Mouse (Mus musculus) lung, embryonic 14.5 days (tissue): ENCODE measurements around the gene Sar1b. TPM values are rescaled to one million over a fixed set of nuclear protein-coding genes. Genes with fewer than 3 reads are reported as not detected.
"Not testable (repeated sequence)": the region's sequence is repeated elsewhere in the genome, so short reads cannot be mapped to it uniquely, and the experiment has no call there.

Experiments
- ATAC-seq: fragments of 200-750 bp; cut with Nextera tagmentation; 2 replicates; pipeline ENCODE4 v1.8.0; 2017; ENCODE audit warnings: mild to moderate bottlenecking, moderate TSS enrichment, moderate library complexity; ENCODE audit not compliant: insufficient read depth
- DNase-seq: peaks from one replicate; pipeline ENCODE4 v3.0.0-alpha.2; 2015
- H3K27ac ChIP-seq: fragments of 300-500 bp; sonication (generic); 2 replicates; pipeline ENCODE4 v1.5.1; 2014; ENCODE audit warnings: low read depth, mild to moderate bottlenecking, moderate library complexity
- H3K27me3 ChIP-seq: fragments of 300-500 bp; sonication (generic); 2 replicates; pipeline ENCODE4 v1.6.1; 2014; ENCODE audit warnings: low read length, control low read depth; ENCODE audit not compliant: insufficient read depth
- H3K36me3 ChIP-seq: fragments of 300-500 bp; sonication (generic); 2 replicates; pipeline ENCODE4 v1.6.1; 2014; ENCODE audit warnings: control low read depth; ENCODE audit not compliant: insufficient read depth
- H3K4me1 ChIP-seq: fragments of 300-500 bp; sonication (generic); 2 replicates; pipeline ENCODE4 v1.6.1; 2014; ENCODE audit warnings: antibody characterized with exemption, control low read depth; ENCODE audit not compliant: insufficient read depth
- H3K4me2 ChIP-seq: fragments of 300-500 bp; sonication (generic); 2 replicates; pipeline ENCODE4 v1.6.1; 2014; ENCODE audit warnings: mild to moderate bottlenecking
- H3K4me3 ChIP-seq: fragments of 300-500 bp; sonication (generic); 2 replicates; pipeline ENCODE4 v1.5.1; 2014; ENCODE audit warnings: low read depth, low read length
- H3K9ac ChIP-seq: fragments of 300-500 bp; sonication (generic); 2 replicates; pipeline ENCODE4 v1.6.1; 2014
- H3K9me3 ChIP-seq: fragments of 300-500 bp; sonication (generic); 2 replicates; pipeline ENCODE4 v1.6.1; 2016; ENCODE audit warnings: low read depth, low read length, control low read depth
- CTCF ChIP-seq: IDR thresholded peaks from 2 replicates; pipeline ENCODE4 v1.5.1; 2016; ENCODE audit warnings: antibody characterized with exemption, low read depth
- WGBS: fragments of 180-500 bp; shearing (Covaris S2); extraction: QIAGEN DNeasy Blood & Tissue Kit; methylation state at CpG from one replicate; pipeline ENCODE4 v1.1.7; 2014; 5-methylcytosine and 5-hydroxymethylcytosine counted together
- polyA plus RNA-seq: library from polyadenylated mRNA; unstranded; fragments of >200 nt; fragmentation: Nextera tagmentation; extraction: Ambion mirVana; gene quantifications from 2 replicates; pipeline ENCODE4 v1.2.1, GENCODE M21; 2014

The Sar1b gene
- polyA plus RNA-seq: 105 and 109 TPM in 2 replicates

DNA sequence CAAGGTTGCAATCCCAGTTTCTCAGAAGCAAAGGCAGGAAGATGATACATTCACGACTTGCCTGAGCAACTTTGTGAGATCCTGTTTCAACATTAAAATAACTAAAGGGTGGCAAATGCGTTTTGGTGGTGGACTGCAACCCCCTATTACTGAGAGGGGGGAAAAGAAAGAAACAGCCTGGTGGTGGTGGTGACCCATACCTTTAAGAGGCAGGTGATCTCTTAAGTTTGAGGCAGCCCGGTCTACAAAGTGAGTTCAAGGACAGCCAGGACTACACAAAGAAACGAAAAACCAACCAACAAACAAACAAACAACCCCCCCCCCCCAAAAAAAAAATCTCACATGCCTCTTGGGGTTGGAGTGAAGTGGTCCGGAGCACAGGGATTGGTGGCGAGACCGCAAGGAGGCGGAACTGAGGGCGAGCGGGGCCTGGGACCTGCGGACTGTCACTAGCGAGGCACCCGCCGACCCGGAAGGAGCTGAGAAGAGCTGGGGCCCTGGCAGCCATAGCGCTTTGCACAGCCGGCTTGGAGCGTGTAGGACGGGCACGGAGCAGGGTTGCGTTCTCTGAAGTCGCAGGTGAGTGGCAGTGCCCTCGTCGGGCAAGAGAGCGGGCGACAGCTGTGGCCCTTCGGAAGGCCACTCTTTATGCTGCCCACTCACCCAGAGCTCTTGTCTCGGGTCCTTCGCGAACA lies at the start of gene Sar1b, which contains the start of gene Sec24a:
Gene Sar1b (plus strand): TSS at position 475 of the 695 bp plus-strand sequence.
Gene Sec24a (minus strand): TSS at position 422 of the 695 bp plus-strand sequence.
- TF ChIP-seq CTCF: peak; percentile 45
- H3K27ac ChIP-seq: no peak within 1 kb of the TSS
- ATAC-seq (peak; percentile 97), DNase-seq (peak; percentile 87)
- WGBS: under 1% methylated on average over 30 of the region's 30 CpGs
- H3K36me3 ChIP-seq: no peaks in the 10 kb centered on the region
- no peaks in the 10 kb centered on the region for H3K27me3 ChIP-seq
- peak within 1 kb of the TSS; percentile 92 for H3K4me2 ChIP-seq
- peaks cover 3% of the 10 kb centered on the region; the same call in 1 of the 2 replicates for H3K4me1 ChIP-seq
- peak within 1 kb of the TSS; percentile 87 for H3K9ac ChIP-seq
- no peaks in the 10 kb centered on the region for H3K9me3 ChIP-seq
- peak within 1 kb of the TSS; percentile 95 for H3K4me3 ChIP-seq

DNA sequence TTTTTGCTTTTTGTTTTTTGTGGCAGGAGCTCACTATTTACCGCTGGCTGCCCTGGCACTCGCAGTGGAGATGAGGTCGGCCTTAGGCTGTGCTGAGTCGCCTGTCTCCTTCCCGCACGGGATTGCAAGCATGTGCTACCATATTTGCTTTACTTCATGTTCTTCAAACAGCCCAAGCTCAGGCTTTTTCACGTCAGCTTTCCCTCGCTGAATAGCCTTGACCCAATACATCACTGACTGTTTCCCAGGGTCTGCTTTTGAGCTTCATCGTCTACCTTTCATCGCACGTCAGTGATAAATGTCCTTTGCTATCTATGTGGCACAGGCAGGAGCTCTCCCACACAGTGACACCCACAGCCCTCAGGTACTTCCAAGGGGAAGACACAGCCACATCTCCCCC lies 42.4 kb upstream of the Sar1b start:
- Histone ChIP-seq H3K36me3 (peaks cover 84% of the 10 kb centered on the region), H3K4me2 (no peak overlapping the region)

DNA sequence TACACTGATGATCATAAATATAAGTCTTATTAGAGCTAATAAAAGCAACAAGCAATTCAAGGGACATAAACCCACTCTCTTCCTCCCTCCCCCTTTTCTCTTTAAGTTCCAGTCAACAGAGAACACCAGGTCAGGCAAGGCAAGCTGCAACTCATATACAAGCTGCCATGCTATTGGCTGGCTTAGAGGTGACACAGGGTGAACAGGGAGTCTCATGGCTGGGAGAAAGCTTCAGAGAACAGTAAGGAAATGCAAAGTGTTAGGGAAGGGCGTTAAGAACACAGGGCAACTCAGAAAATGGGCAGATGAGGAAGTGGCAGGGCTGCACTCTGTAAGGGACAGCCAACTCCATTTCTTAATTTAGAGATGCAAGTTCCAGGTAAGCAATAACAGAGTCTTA lies 30.6 kb upstream of the Sar1b start:
- no peak for TF ChIP-seq CTCF
- Histone ChIP-seq H3K4me3 (no peak overlapping the region), H3K4me2 (no peak overlapping the region), H3K9ac (no peak overlapping the region), H3K36me3 (peaks cover 55% of the 10 kb centered on the region), H3K9me3 (no peaks in the 10 kb centered on the region), H3K27me3 (no peaks in the 10 kb centered on the region), H3K4me1 (no peaks in the 10 kb centered on the region), H3K27ac (no peak overlapping the region)
- DNase-seq (no peak), ATAC-seq (no peak)
- WGBS: 70% methylated on average over 1 of the region's 1 CpGs

More for the DNA sequence above, 42.4 kb upstream of the Sar1b start:
- H3K9ac ChIP-seq: no peak overlapping the region
- no peak for ATAC-seq
- H3K27me3 ChIP-seq: no peaks in the 10 kb centered on the region
- no peaks in the 10 kb centered on the region for H3K4me1 ChIP-seq
- WGBS: 89% methylated on average over 11 of the region's 11 CpGs
- H3K9me3 ChIP-seq: no peaks in the 10 kb centered on the region
- no peak for TF ChIP-seq CTCF
- no peak overlapping the region for H3K27ac ChIP-seq
- H3K4me3 ChIP-seq: no peak overlapping the region
- DNase-seq: no peak

DNA sequence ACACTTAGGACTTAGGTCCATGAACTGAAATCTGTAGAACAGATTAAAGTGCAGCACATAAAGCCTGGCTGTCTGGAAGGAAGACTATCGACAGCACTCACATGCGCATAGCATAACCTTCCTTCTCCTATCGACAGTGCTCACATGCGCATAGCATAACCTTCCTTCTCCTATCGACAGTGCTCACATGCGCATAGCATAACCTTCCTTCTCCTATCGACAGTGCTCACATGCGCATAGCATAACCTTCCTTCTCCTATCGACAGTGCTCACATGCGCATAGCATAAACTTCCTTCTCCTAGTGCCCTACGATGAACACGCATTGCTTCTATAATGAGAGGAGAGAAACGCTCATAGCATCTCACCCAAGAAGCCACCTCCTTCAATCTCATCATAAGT lies 29.3 kb upstream of the Sar1b start:
- ATAC-seq, H3K27me3 ChIP-seq, H3K4me2 ChIP-seq, H3K27ac ChIP-seq, H3K4me3 ChIP-seq, DNase-seq, H3K9me3 ChIP-seq, H3K4me1 ChIP-seq, H3K9ac ChIP-seq: not testable (repeated sequence)
- H3K36me3 ChIP-seq: peaks cover 50% of the 10 kb centered on the region
- 95% methylated on average over 12 of the region's 13 CpGs for WGBS

DNA sequence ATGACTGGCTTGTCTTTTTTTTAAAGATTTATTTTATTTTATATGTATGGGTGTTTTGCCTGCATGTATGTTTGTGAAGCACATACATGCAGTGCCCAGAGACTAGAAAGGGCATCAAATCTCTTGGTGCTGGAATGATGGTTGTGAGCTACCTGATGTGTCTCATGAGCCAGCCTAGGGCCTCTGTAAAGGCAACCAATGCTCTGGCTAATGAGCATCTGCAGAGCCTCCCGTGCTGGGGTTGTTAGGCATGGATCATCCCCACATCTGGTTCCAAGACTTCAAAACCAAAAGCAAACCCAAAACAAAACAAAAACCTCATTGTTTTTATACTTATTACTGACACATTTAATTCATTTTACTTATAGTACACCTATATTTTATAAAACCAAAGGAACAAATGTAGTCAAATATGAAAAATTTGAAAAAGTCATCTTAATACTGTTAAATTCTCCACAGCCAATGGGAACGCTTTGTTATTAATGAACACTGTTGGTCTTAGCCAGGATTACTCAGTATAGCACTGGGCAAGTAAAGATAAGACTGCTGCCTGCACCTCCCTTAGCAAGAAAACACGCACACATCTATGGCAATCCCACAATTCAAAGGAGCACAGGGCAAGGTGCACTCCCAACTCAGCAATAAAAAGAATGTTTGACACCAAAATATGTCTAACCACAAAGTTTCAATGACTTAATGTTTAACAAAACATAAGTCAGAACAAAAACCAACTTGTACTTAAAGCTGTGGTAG lies 24.7 kb upstream of the Sar1b start:
- peaks cover 52% of the 10 kb centered on the region for H3K36me3 ChIP-seq

GRCm38 (mm10) chr11:51740701-51741100 lies 22.8 kb upstream of the Sar1b start:
- WGBS: 91% methylated on average over 3 of the region's 3 CpGs
- peaks cover 52% of the 10 kb centered on the region for H3K36me3 ChIP-seq

More for the DNA sequence above, 24.7 kb upstream of the Sar1b start:
- no peak for ATAC-seq
- no peak for DNase-seq
- WGBS: 89% methylated on average over 3 of the region's 3 CpGs
- Histone ChIP-seq H3K4me3 (no peak overlapping the region), H3K4me1 (no peaks in the 10 kb centered on the region), H3K9ac (no peak overlapping the region), H3K27me3 (no peaks in the 10 kb centered on the region), H3K9me3 (no peaks in the 10 kb centered on the region), H3K27ac (no peak overlapping the region), H3K4me2 (no peak overlapping the region)
- no peak for TF ChIP-seq CTCF

DNA sequence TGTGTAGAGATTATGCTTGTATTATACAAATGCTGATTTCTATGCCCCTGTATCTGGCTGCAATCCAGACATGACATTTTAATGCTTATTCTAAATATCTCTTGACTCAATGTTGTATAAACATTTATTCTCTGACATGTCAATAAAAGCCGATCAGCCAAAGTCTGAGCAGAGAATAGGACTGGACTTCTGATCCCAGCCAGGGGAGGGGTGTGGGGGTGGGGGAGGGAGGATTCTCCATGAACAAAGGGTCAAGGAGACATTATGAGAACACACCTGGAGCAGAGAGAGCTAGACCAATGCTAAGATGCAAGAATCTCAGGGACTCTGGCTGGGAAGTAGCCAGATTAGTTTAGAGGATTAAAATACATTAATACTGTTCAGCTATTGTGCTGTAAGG lies 17.4 kb upstream of the Sar1b start:
- Histone ChIP-seq H3K4me3 (no peak overlapping the region), H3K27ac (no peak overlapping the region), H3K36me3 (peaks cover 34% of the 10 kb centered on the region), H3K9ac (no peak overlapping the region), H3K4me2 (no peak overlapping the region), H3K27me3 (no peaks in the 10 kb centered on the region), H3K4me1 (no peaks in the 10 kb centered on the region; the same call in 1 of the 2 replicates), H3K9me3 (no peaks in the 10 kb centered on the region)
- peak; percentile 8 for DNase-seq
- TF ChIP-seq CTCF: no peak
- ATAC-seq: no peak
- WGBS: 40% methylated on average over 1 of the region's 1 CpGs

More at GRCm38 (mm10) chr11:51740701-51741100, 22.8 kb upstream of the Sar1b start:
- TF ChIP-seq CTCF: no peak
- Histone ChIP-seq H3K4me3 (no peak overlapping the region), H3K27ac (no peak overlapping the region), H3K4me1 (no peaks in the 10 kb centered on the region), H3K9ac (no peak overlapping the region), H3K9me3 (no peaks in the 10 kb centered on the region), H3K27me3 (no peaks in the 10 kb centered on the region), H3K4me2 (no peak overlapping the region)
- no peak for DNase-seq
- no peak for ATAC-seq

- H3K9ac ChIP-seq, H3K4me2 ChIP-seq, H3K4me1 ChIP-seq, H3K27ac ChIP-seq, H3K27me3 ChIP-seq, DNase-seq, ATAC-seq, H3K36me3 ChIP-seq, H3K9me3 ChIP-seq, H3K4me3 ChIP-seq: not testable (repeated sequence)
- WGBS: 77% methylated on average over 6 of the region's 6 CpGs
These were observed 11.8 kb upstream of the Sar1b start for GRCm38 (mm10) chr11:51751623-51752225.
